Mouse (Mus musculus): ENCODE measurements around the gene Serpina3m.
"Not testable (repeated sequence)": the region's sequence is repeated elsewhere in the genome, so short reads cannot be mapped to it uniquely, and the experiment has no call there.

The Serpina3m gene

GRCm38 (mm10) chr12:104386878-104387277, 48.6 kb downstream of the Serpina3m start:
- not testable (repeated sequence) for DNase-seq (ENCODE audit: inconsistent age in 2 of 2, low spot score in 1 of 2)

DNA sequence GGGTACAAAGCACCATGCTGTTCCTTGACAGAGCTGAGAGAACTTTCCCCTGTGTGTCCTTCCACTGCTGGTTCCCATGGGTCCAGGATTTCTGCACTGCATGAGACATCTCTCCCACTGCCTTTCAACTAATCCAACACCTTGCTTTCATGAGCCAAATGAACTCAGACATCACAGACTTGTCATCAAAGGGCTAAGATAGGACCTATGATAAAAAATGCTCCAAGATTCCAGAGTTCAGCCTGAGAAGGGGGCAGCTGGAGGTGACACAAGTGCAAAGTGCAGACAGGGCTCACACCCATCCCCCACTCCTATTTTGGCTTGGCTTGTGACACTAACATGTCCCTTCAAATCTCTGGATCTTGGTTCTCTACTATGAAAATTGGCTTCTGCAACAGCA, 50.2 kb downstream of the Serpina3m start:
- DNase-seq (ENCODE audit: inconsistent age in 2 of 2, low spot score in 1 of 2), result no peak

- not testable (repeated sequence) for DNase-seq (ENCODE audit: inconsistent age in 2 of 2, low spot score in 1 of 2)
Observed at GRCm38 (mm10) chr12:104391057-104391456, 52.8 kb downstream of the Serpina3m start.

- DNase-seq (ENCODE audit: inconsistent age in 2 of 2, low spot score in 1 of 2), result no peak
Observed at GRCm38 (mm10) chr12:104403968-104404367, 65.7 kb downstream of the Serpina3m start.

- peak in 1 of 2 experiments; percentile 44 for DNase-seq (ENCODE audit: inconsistent age in 2 of 2, low spot score in 1 of 2)
Observed at GRCm38 (mm10) chr12:104406454-104406885, 68.2 kb downstream of the Serpina3m start, which contains the start of gene Serpina3n. Gene Serpina3n (plus strand): TSS chr12:104406729.

GRCm38 (mm10) chr12:104412507-104412906, 74.2 kb downstream of the Serpina3m start:
- no peak for DNase-seq (ENCODE audit: inconsistent age in 2 of 2, low spot score in 1 of 2)

GRCm38 (mm10) chr12:104414576-104414975, 76.3 kb downstream of the Serpina3m start:
- DNase-seq (ENCODE audit: inconsistent age in 2 of 2, low spot score in 1 of 2), result no peak

- DNase-seq (ENCODE audit: inconsistent age in 2 of 2, low spot score in 1 of 2), result peak; percentile 66 to 79
Observed at GRCm38 (mm10) chr12:104415625-104416315, 77.5 kb downstream of the Serpina3m start.

GRCm38 (mm10) chr12:104418340-104419135, 80.3 kb downstream of the Serpina3m start:
- peak; percentile 68 to 92 for DNase-seq (ENCODE audit: inconsistent age in 2 of 2, low spot score in 1 of 2)

DNA sequence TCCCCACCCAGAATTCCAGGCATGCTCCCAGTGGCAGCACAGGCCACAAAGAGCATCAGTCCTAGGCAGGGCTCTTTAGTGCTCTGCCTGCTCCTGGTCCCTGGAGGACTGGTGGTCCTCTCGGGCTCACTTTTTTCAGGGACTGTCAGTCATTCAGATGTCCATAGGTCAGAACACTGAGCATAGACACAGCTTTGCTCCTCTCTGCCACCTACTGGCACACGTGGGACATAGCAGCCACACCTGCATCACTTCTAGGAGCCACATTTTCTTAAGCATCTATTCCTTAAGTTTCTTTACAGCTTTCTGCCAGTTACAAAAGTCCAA, 80.8 kb downstream of the Serpina3m start:
- no peak for DNase-seq (ENCODE audit: inconsistent age in 2 of 2, low spot score in 1 of 2)

DNA sequence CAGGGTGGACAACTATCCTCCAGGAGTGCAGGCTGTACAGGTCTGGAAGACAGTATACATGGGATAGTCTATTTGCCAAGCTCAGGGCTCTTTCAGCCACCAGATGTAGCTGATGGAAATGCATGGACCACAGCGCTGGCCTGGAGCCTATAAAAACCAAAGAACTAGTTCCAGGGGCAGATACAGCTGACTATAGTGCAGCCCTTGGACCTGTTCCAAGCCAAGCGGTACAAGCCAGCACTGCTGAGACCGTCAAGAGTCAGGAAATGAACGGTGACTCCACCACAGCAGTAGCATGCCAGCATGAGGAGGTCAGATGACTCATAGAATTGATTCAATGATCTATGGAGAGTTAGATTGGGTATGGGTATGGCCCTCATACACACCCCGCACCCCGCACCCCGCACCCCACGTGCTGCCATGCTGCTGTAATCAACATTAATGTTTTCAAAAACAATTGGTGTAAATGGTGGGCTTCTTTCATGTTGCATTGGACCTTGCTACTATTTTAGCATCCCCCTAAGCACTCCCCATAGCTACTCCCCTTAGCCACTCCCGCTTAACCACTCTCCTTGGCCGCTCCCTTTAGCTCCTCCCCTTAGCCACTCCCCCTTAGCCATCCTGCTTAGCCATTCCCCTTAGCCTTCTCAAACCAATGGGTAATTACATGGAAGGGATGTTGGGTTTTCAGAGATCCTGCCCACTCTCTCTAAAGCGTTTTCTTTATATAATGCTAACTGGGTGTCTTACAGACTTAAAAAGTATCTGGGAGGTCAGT, 84.5 kb downstream of the Serpina3m start:
- DNase-seq (ENCODE audit: inconsistent age in 2 of 2, low spot score in 1 of 2), result peak; percentile 28 to 66

DNA sequence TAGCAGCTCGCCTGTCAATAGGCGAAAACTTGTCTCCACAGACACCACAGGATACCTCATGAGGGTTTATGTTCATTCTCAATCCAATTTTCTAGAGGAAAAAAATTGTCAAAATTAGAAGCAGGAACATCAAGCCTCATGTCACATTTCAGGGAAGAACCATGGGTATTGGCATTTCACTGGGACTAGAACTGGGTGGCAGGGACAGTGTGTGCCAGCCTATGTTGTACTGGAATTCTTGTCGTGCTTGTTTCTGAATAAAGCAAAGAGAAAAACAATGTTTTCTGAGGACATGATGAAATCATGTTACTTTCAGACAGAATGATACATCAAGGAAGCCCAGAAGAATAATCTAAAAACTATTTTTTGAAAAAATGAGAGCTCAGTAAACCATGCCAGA, 87.3 kb downstream of the Serpina3m start:
- no peak for DNase-seq (ENCODE audit: inconsistent age in 2 of 2, low spot score in 1 of 2)

- DNase-seq (ENCODE audit: inconsistent age in 2 of 2, low spot score in 1 of 2), result peak in 1 of 2 experiments; percentile 69
Observed at GRCm38 (mm10) chr12:104426915-104427314, 88.6 kb downstream of the Serpina3m start.

GRCm38 (mm10) chr12:104431359-104431758, 93.1 kb downstream of the Serpina3m start:
- no peak for DNase-seq (ENCODE audit: inconsistent age in 2 of 2, low spot score in 1 of 2)

DNA sequence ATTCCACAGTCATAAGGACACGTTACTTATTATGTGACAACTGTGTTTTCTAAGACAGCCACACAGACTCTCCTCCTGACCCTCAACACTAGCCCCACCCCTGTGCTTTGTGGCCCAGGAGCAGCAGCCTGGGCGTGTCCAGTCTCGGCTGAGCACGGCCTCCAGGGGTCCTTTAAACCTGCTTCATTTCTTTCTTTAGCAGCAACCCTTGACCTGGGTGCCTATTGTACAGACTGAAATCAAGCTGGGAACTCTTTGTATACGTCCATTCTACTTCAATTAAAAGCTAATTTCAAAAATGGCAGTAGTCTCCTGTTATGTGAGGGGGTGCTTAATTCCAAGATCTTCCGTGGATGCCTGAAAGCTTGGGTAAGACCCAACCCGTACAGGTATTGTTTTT, 94.9 kb downstream of the Serpina3m start:
- no peak for DNase-seq (ENCODE audit: inconsistent age in 2 of 2, low spot score in 1 of 2)

GRCm38 (mm10) chr12:104433951-104434735, 95.9 kb downstream of the Serpina3m start:
- DNase-seq (ENCODE audit: inconsistent age in 2 of 2, low spot score in 1 of 2), result peak in 1 of 2 experiments; percentile 81

- peak; percentile 74 to 95 for DNase-seq (ENCODE audit: inconsistent age in 2 of 2, low spot score in 1 of 2)
Observed at GRCm38 (mm10) chr12:104440087-104440760, 101.9 kb downstream of the Serpina3m start.

- no peak for DNase-seq (ENCODE audit: inconsistent age in 2 of 2, low spot score in 1 of 2)
Observed at GRCm38 (mm10) chr12:104443716-104444115, 105.4 kb downstream of the Serpina3m start.

Measured in adrenal gland, adult (tissue).